Mouse (Mus musculus) ES-CJ7 (cell line): Measurements from ENCODE around the gene Sipa1l2.
A peak's percentile ranks its signal among the peaks of the same experiment; 100 is the strongest.

Experiments used
- DNase-seq: peaks from one replicate; pipeline ENCODE4 v3.0.0; 2011; ENCODE audit warnings: low read depth, low spot score

The Sipa1l2 gene

DNA sequence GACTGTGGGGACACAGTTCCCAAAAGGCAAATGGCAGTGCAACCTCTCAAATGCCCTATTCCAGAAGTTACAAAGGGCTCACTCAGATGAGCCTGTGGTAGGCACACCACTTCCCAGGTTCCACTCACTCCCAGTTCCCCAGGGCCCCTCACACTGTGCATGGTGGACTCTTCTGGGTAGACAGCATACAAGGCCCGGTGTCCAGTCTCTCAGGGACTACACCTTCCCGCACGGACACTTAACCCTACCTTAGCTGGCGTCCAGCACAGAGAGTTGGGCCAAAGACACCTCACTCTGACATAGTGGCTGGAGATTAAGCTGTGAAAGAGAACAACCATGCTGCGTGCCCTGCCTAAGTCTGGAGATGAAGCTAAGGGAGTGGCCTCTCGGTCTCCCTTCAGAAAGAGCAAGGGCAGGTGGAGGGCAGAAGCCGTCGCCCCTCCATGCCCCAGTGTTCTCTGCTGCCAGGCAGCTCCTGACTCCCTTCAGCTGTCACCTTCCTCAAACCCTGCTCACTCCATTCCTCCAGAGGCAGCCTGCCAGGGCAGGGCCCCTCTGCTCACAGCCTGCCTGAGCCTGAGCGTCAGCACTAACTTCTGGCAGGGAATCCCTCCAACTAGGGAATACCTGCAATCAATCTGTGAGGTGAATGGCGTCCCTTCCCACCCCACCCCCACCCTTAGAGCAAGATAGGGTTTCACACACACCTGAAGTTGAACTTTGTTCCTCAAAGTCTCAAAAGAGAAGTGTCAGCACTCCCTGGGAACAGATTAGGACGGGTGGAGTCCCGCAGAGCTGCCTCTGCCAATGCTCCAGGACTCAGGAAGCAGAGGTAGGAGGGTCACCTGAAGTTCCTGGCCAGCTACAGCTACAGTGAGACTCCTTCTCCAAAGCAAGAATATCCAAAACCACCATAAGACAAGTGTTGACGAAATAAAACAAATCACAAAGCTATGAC lies 30.3 kb downstream of the Sipa1l2 start:
- DNase-seq, result no peak

DNA sequence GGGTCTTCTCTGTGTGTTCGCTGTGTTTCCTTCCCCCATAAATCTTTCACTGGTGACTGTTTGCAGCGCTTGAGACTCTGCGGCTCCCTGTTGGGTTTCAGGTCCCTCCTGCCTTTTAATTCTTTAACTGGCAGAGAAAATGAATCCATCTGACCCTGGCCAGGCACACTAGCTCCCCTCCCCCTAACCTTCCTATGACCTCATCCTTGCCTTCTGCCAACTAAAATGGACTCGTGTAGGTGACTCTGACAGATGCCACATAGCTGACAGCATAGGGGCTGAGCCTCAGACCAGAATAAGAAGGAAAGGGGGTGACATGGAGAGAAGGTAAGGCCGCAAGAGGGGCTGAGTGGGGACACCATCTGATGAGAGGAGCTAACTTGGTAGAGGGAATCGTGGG lies 31.3 kb downstream of the Sipa1l2 start:
- DNase-seq, result no peak

GRCm38 (mm10) chr8:125533709-125534108 lies 35.9 kb downstream of the Sipa1l2 start:
- no peak for DNase-seq

GRCm38 (mm10) chr8:125532953-125533352 lies 36.7 kb downstream of the Sipa1l2 start:
- no peak for DNase-seq

- DNase-seq, result no peak
Measured at GRCm38 (mm10) chr8:125532177-125532576, 37.4 kb downstream of the Sipa1l2 start.

DNA sequence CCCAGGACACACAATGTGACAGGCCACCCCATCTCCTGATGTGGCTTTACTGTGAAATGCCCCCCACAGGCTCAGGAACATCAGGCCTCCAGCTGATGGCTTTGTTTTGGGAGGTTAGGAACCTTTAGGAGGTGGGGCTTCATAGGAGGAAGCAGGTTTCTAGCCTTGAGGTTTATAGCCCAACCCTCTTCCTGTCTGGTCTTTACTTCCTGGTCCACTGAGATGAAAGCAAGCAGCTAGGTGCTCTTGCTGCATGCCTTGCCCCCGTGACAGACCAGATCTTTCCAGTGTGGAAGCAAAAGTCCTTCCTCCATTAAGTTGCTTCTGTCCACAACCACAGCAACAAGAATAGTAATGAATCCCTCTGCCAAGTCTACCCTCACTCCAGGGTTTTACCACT lies 38.0 kb downstream of the Sipa1l2 start:
- DNase-seq, result peak; percentile 40

DNA sequence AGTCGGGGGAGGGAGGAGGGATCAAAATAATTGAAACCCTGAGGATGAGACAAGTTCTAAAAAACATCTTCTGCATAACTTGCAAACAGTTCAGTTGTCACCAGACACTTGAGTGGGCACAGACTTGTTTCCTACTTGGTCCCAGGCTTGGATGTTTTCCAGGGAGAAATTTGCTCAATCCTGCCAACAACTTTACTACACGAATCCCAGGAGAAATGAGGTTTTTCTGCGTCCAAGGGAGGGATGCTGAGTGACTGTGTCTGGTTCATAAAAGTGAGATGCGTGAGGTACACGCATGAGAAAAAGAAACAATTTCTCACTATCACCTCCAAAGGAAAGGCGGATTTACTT lies 38.5 kb downstream of the Sipa1l2 start:
- no peak for DNase-seq

- DNase-seq, result peak; percentile 68
Measured at GRCm38 (mm10) chr8:125530187-125531087, 39.2 kb downstream of the Sipa1l2 start.

- no peak for DNase-seq
Measured at GRCm38 (mm10) chr8:125529019-125529418, 40.6 kb downstream of the Sipa1l2 start.

GRCm38 (mm10) chr8:125527941-125528340 lies 41.7 kb downstream of the Sipa1l2 start:
- DNase-seq, result no peak

DNA sequence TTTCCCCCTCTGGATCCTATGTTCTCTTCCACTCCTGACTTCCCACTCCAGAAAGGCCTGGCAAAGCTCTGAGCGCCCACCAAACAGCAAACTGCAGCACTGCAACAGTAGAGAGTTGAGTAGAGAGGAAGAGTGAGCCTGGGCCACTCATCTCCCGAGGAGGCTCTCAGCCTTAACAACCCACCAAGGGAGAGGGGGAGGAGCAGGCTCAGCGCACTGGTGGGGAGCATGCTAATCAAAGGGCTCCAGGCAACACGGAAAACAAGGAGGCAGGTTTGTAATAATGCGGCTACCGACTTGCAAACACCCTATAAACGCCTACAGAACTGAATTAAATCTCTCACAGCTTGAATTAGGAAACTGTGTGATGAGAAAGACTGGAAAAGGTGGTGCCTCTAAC lies 42.6 kb downstream of the Sipa1l2 start:
- DNase-seq, result no peak

- DNase-seq, result no peak
Measured at GRCm38 (mm10) chr8:125526582-125526981, 43.0 kb downstream of the Sipa1l2 start.

DNA sequence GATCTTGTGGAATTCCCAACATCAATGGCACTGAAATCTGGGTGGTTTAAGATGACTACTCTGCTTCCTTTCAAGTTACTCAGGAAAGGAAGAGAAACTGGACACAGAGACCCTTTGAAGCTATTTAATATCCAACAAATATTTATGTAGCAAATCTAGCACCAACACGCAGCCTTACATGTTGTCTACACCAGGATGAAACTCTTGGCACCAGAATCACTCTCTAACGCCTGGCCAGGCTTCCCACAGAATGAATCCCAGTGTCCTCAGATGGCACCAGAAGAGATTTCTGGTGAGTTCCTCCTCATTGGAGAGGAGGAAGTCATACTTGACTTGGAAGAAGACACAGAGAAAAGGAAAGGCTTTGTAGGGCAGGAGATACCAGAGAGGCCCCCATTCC lies 45.1 kb downstream of the Sipa1l2 start:
- DNase-seq, result no peak

- peak; percentile 77 for DNase-seq
Measured at GRCm38 (mm10) chr8:125523213-125523612, 46.4 kb downstream of the Sipa1l2 start.

DNA sequence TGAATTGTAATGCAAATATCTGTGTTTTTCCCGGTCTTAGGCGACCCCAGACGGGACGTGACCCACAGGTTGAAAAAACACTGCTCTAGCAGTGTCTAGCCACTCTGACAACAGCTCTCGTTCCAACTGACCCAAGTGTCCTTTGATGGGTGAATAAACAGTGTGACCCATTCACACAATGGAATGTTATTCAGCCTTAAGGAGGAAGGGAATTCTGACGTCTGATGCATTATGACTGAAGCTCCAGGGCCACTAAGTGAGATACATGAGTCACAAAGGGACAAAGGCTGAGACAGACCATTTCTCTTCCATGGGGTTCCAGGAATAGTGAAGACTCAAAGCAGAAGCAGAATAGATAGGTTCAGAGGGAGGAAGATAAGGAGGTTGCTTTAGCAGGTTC lies 47.5 kb downstream of the Sipa1l2 start:
- no peak for DNase-seq

DNA sequence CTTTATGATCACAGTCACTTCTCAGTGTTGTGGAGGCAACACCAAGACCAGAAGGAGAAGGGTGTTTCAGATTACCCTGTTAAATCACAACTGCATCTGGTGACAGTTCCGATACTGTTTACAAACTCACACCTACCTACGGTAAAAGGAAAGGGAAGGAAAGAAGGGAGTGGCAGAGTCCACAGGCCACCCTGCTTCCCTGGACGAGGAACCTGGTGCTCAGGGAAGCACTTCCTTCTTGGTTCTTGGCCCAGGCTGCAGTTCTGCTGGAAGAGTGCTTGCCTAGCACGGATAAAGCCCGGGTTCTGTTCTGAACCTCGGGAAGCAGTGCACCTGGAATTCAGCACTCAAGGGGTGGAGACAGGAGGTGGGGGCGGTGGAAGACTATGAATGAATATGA lies 48.5 kb downstream of the Sipa1l2 start:
- no peak for DNase-seq

DNA sequence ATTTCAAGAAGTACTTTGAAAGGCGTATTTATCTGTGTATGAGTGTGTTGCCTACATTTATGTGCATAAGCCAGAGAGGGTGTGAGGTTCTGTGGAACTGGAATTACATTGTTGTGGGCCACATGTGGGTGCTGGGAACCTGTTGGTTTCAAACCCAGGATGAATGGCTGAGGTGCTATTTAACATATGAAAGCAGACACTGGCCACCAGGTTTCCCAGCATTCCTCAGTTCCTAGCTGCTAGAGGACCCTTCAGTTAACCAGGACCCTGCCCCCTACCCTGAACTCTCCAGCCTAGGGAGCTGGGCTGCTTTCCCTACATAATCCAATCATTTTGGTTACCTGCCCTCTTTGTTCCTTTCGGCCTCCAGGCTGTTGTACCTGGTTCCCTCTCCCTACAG lies 49.3 kb downstream of the Sipa1l2 start:
- DNase-seq, result peak; percentile 83

DNA sequence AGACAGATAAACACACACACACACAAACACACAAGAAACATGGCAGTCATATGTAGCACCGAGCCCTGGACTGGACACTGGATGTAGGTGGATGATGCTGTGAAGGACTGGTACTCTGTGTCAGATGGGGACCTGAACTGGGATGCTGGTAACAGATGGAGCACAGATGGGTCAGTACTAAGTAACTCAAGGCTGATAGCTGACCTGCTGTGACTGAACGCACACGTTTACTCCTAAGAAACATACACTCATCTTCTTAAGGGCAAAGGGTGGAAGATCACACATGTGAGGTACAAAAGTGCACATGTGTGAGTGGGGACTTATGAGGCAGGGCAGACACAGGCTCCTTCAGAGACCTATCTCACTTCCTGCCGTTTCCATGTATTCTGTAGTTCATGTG lies 50.7 kb downstream of the Sipa1l2 start:
- DNase-seq, result no peak

DNA sequence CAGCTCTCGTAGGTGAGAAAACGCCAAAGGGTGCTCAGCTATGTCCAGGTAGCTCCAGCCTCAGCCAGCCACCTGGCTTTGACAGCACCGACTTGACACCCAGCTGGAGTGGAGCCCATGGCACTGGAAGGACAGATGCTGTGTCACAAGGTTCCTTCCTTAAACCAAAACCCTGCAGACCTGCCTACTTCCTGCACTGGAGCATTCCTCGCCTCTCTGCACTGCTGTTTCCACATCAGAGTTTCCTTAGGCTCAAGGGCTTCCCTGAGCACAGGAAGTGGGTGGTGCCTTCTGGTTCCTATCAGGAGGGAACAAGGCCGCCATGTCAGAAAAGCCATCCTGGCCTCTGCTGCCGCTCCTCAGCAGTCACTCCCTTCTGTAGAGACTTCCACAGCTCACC lies 51.3 kb downstream of the Sipa1l2 start:
- peak; percentile 27 for DNase-seq

DNA sequence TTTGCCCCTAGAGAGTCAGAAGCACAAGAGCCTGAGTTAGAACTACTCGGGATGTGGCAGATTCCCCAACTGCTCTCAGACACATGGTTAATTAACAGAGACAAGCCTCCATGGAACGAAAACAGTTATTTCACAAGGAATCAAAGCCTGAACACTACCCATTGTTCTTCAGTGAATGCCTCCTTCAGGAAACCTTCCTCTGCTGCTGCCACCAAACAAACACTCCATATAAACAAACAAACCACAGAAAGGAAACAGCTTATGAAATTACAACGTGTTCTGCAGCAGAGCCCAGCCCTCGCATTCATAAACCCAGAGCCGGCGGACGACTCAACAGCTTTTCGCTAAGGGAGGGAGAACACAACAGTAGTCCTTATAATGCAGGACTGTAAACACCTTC lies 52.2 kb downstream of the Sipa1l2 start:
- DNase-seq, result no peak

GRCm38 (mm10) chr8:125516115-125516905 lies 53.3 kb downstream of the Sipa1l2 start:
- DNase-seq, result no peak

DNA sequence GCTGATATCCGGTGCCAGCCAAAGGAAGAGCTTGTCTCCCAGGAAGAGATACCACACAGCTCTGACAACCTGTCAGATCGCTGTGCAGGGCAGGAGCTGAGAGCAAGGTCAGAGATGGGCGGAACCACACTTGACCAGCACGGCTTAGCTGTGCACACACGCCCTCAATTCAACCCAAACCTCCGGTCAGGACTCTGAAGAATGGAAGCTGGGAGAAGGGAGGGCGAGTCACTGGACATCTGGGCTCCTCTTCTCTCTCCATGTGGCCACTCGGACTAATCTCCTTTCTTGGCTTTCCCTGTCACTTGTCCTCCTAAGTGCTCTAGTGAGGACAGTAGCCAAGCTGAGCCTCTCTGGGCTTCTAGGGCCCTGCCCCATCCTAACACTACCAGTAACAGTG lies 53.9 kb downstream of the Sipa1l2 start:
- no peak for DNase-seq
